In genomic region chr10:100742065-100742464, GRCm38 (mm10) we compare ENCODE assay signal across 8 mouse cellular contexts.
DNase-seq lines count a peak whose midpoint lies in the region; ATAC-seq and TF ChIP-seq lines count a peak whose summit lies in the region.

No protein-coding gene starts in this region.

- no peaks in the 10 kb centered on the region for H3K4me1 ChIP-seq in bone marrow, adult 2 months (ENCODE audit: control insufficient read depth, insufficient read depth, low read length)
- H3K4me1 ChIP-seq in forebrain, embryonic 11.5 days (replicated peaks; ENCODE audit: control insufficient read depth, insufficient read depth, low read length) = no peaks in the 10 kb centered on the region; the same call in 1 of the 2 replicates
- no peaks in the 10 kb centered on the region for H3K4me1 ChIP-seq in hindbrain, embryonic 12.5 days
- H3K4me1 ChIP-seq in small intestine, adult 2 months (ENCODE audit: control insufficient read depth, insufficient read depth, insufficient read length, low read length) = no peaks in the 10 kb centered on the region

- no peaks in the 10 kb centered on the region for H3K27me3 ChIP-seq in forebrain, embryonic 11.5 days (ENCODE audit: control insufficient read depth, insufficient read depth, low read length)
- H3K27me3 ChIP-seq in hindbrain, embryonic 12.5 days = no peaks in the 10 kb centered on the region
- H3K27me3 ChIP-seq in small intestine, adult 2 months (ENCODE audit: control insufficient read depth, insufficient read depth, low read length) = no peaks in the 10 kb centered on the region

- intact Hi-C loops in left cerebral cortex, adult 2 months (cut with DNase I) = loop anchor here (5.0 to 10.0 kb wide), 3 partner anchors 115 to 1415 kb away; partner anchors contain the start of gene Mgat4c

- peak; percentile 62 for TF ChIP-seq CTCF in bone marrow, adult 2 months (IDR thresholded peaks at IDR 0.05; ENCODE audit: control insufficient read depth, insufficient read depth, low read length)
- TF ChIP-seq CTCF in left cerebral cortex, adult 2 months (IDR thresholded peaks at IDR 0.05) = peak; percentile 96
- peak; percentile 72; the same call in 1 of the 2 replicates for TF ChIP-seq CTCF in small intestine, adult 2 months (IDR thresholded peaks at IDR 0.05; ENCODE audit: extremely low read depth, insufficient read length, insufficient replicate concordance, low read depth, low read length)

- WGBS in bone marrow, adult 2 months = 5% methylated on average over 7 of the region's 7 CpGs
- WGBS in forebrain, embryonic 11.5 days = 12% methylated on average over 7 of the region's 7 CpGs
- WGBS in hindbrain, embryonic 12.5 days = 16% methylated on average over 7 of the region's 7 CpGs
- 11% methylated on average over 7 of the region's 7 CpGs for WGBS in small intestine, adult 2 months

- no peak for TF ChIP-seq POLR2A in bone marrow, adult 2 months (IDR thresholded peaks at IDR 0.05; ENCODE audit: borderline replicate concordance, control insufficient read depth, low read depth, low read length)
- TF ChIP-seq POLR2A in small intestine, adult 2 months (IDR thresholded peaks at IDR 0.05; ENCODE audit: low read depth, low read length) = no peak

- no peak overlapping the region for H3K27ac ChIP-seq in bone marrow, adult 2 months (ENCODE audit: control insufficient read depth, insufficient read depth, low read depth, low read length, poor library complexity)
- H3K27ac ChIP-seq in forebrain, embryonic 11.5 days (ENCODE audit: low read depth, low read length) = no peak overlapping the region
- no peak overlapping the region for H3K27ac ChIP-seq in hindbrain, embryonic 12.5 days
- no peak overlapping the region for H3K27ac ChIP-seq in left cerebral cortex, adult 2 months
- H3K27ac ChIP-seq in small intestine, adult 2 months (ENCODE audit: insufficient read depth, low read depth, low read length) = no peak overlapping the region

- no peak overlapping the region for H3K4me3 ChIP-seq in bone marrow, adult 2 months (replicated peaks; ENCODE audit: control insufficient read depth, low read depth, low read length)
- H3K4me3 ChIP-seq in forebrain, embryonic 11.5 days (ENCODE audit: low read depth, low read length) = no peak overlapping the region
- no peak overlapping the region for H3K4me3 ChIP-seq in hindbrain, embryonic 12.5 days
- no peak overlapping the region for H3K4me3 ChIP-seq in left cerebral cortex, adult 2 months
- H3K4me3 ChIP-seq in small intestine, adult 2 months (ENCODE audit: low read depth, low read length) = no peak overlapping the region

- H3K36me3 ChIP-seq in forebrain, embryonic 11.5 days (ENCODE audit: control insufficient read depth, insufficient read depth, low read length) = no peaks in the 10 kb centered on the region
- H3K36me3 ChIP-seq in hindbrain, embryonic 12.5 days = no peaks in the 10 kb centered on the region
- H3K36me3 ChIP-seq in small intestine, adult 2 months (ENCODE audit: control insufficient read depth, insufficient read depth, low read length) = no peaks in the 10 kb centered on the region

- no peaks in the 10 kb centered on the region for H3K9me3 ChIP-seq in forebrain, embryonic 11.5 days (ENCODE audit: control insufficient read depth, low read length)
- no peaks in the 10 kb centered on the region for H3K9me3 ChIP-seq in hindbrain, embryonic 12.5 days (replicated peaks)

- no peak overlapping the region for H3K9ac ChIP-seq in forebrain, embryonic 11.5 days (ENCODE audit: low read length)
- no peak overlapping the region for H3K9ac ChIP-seq in hindbrain, embryonic 12.5 days

- H3K4me2 ChIP-seq in forebrain, embryonic 11.5 days (ENCODE audit: low read depth, low read length, severe bottlenecking) = no peak overlapping the region
- no peak overlapping the region for H3K4me2 ChIP-seq in hindbrain, embryonic 12.5 days (replicated peaks)

- DNase-seq in MEL-GATA-1-ER (ENCODE audit: extremely low read depth, low read depth) = peak; percentile 49
- DNase-seq in forebrain, embryonic 11.5 days (ENCODE audit: low spot score) = peak; percentile 84
- DNase-seq in left cerebral cortex, adult 2 months (ENCODE audit: extremely low spot score in 1 of 2, low spot score in 2 of 2) = peak; percentile 64 to 75
- peak; percentile 74 for DNase-seq in mesoderm, embryonic 11.5 days (ENCODE audit: low read depth, low spot score)

- peak; percentile 55; the same call in 1 of the 2 replicates for ATAC-seq in forebrain, embryonic 11.5 days (replicated peaks; ENCODE audit: low FRiP score)
- 0 out of 2 replicates have a peak, but pooled peaks have one; percentile 35 for ATAC-seq in hindbrain, embryonic 12.5 days (ENCODE audit: low FRiP score)
- ATAC-seq in erythroid progenitor cell, adult 5-6 weeks (replicated peaks; ENCODE audit: low FRiP score, poor library complexity, severe bottlenecking) = no peak; the same call in 1 of the 2 replicates
